Mouse (Mus musculus): ENCODE data around the gene Nptx1. TPM values are rescaled to one million over a fixed set of nuclear protein-coding genes. Genes with fewer than 3 reads are reported as not detected.

Nptx1 gene
- total and polyA plus RNA-seq, 3 experiments, result 0.11 TPM; not detected in 2

DNA sequence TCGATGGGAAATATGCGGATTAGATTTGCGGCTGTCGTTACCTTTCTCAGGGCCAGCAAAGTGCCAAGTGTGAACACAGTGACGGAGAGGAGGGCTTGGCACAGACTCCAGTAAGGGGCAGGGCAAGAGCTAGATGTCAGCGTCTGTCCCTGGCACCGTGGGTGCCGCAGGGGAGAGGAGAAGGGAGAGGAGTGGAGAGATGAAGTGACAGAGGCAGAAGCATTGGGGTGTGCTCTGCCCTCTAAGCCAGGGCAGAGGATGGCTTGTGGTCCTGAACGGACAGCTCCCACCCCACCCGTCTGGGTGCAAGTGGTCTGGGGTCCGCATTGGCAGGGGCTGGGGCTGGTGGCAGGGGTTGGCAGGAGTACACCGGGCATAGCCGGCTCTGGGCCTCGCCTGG lies 7.6 kb downstream of the Nptx1 start:
- H3K9me3 ChIP-seq (replicated peaks), result no peaks in the 10 kb centered on the region
- no peaks in the 10 kb centered on the region for H3K36me3 ChIP-seq (replicated peaks)
- ATAC-seq (ENCODE audit: extremely low read depth, insufficient number of reproducible peaks, low FRiP score, poor library complexity, severe bottlenecking) (no peak), DNase-seq (ENCODE audit: low spot score) (no peak)
- H3K4me3 ChIP-seq (ENCODE audit: low read depth, low read length), result no peak overlapping the region
- peaks cover 47% of the 10 kb centered on the region for H3K27me3 ChIP-seq (ENCODE audit: insufficient read depth, low read length)
- TF ChIP-seq GATA2 (IDR thresholded peaks at IDR 0.05; ENCODE audit: borderline replicate concordance, low read depth, low read length) (no peak), POLR2AphosphoS5 (IDR thresholded peaks at IDR 0.05; ENCODE audit: insufficient replicate concordance, low read depth, low read length) (no peak), CTCF (IDR thresholded peaks at IDR 0.05; ENCODE audit: low read depth, low read length) (no peak), TAL1 (conservative IDR thresholded peaks at IDR 0.05; ENCODE audit: low read depth, low read length) (no peak), GATA1 (IDR thresholded peaks at IDR 0.05; ENCODE audit: borderline replicate concordance, low read length) (no peak)
- no peaks in the 10 kb centered on the region; the same call in 1 of the 2 replicates for H3K4me1 ChIP-seq (ENCODE audit: insufficient read depth, low read depth, low read length)

DNA sequence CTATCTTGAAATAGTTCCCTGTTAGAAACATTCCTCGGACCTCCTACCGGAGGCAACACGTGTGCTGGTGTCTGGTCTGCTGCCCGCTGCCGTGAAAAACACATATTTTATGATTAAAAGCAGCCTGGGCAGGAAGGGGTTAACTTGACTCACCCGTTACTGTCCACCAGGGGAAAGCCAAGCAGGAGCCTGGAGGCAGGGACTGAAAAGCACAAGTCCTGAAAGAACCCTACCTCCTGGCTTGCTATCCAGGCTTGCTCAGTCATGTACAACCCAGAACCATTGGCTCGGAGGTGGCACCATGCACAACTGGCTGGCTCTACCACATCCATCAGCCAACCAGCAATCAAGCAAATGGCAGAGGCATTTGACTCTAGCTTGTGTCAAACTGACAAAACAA lies 13.8 kb downstream of the Nptx1 start:
- H3K36me3 ChIP-seq (replicated peaks), result no peaks in the 10 kb centered on the region
- no peaks in the 10 kb centered on the region for H3K9me3 ChIP-seq (replicated peaks)
- DNase-seq (ENCODE audit: low spot score) (no peak), ATAC-seq (ENCODE audit: extremely low read depth, insufficient number of reproducible peaks, low FRiP score, poor library complexity, severe bottlenecking) (no peak)
- H3K4me3 ChIP-seq (ENCODE audit: low read depth, low read length), result no peak overlapping the region
- peaks cover 32% of the 10 kb centered on the region for H3K27me3 ChIP-seq (ENCODE audit: insufficient read depth, low read length)
- H3K4me1 ChIP-seq (ENCODE audit: insufficient read depth, low read depth, low read length), result no peaks in the 10 kb centered on the region
- no peak for TF ChIP-seq POLR2AphosphoS5 (IDR thresholded peaks at IDR 0.05; ENCODE audit: insufficient replicate concordance, low read depth, low read length)
- no peak for TF ChIP-seq CTCF (IDR thresholded peaks at IDR 0.05; ENCODE audit: low read depth, low read length)
- no peak for TF ChIP-seq TAL1 (conservative IDR thresholded peaks at IDR 0.05; ENCODE audit: low read depth, low read length)
- no peak for TF ChIP-seq GATA1 (IDR thresholded peaks at IDR 0.05; ENCODE audit: borderline replicate concordance, low read length)

DNA sequence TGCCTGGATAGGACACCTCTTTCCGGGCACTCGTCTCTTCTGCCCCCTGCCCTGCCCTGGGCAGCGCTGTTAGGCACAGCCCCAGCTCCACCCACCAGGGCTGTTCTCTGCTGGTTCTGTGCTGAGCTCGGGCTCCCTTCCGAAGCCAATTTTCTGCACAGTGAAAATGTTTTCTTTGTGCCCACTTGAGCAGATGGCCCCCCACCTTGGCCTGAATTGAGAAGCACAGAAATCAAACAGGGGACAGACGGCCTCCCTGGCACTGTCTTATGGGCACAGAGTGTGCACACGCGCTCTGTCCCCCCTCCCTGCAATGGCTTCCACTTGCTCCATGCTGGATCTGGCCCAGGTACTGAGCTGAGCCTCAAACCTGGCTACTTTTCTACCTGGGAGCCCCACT lies 15.1 kb downstream of the Nptx1 start:
- no peaks in the 10 kb centered on the region for H3K36me3 ChIP-seq (replicated peaks)
- no peaks in the 10 kb centered on the region for H3K4me1 ChIP-seq (ENCODE audit: insufficient read depth, low read depth, low read length)
- no peak overlapping the region for H3K4me3 ChIP-seq (ENCODE audit: low read depth, low read length)
- TF ChIP-seq CTCF (IDR thresholded peaks at IDR 0.05; ENCODE audit: low read depth, low read length), result no peak
- no peak for TF ChIP-seq GATA1 (IDR thresholded peaks at IDR 0.05; ENCODE audit: borderline replicate concordance, low read length)
- no peak for TF ChIP-seq POLR2AphosphoS5 (IDR thresholded peaks at IDR 0.05; ENCODE audit: insufficient replicate concordance, low read depth, low read length)
- no peak for TF ChIP-seq GATA2 (IDR thresholded peaks at IDR 0.05; ENCODE audit: borderline replicate concordance, low read depth, low read length)
- no peak for TF ChIP-seq TAL1 (conservative IDR thresholded peaks at IDR 0.05; ENCODE audit: low read depth, low read length)
- ATAC-seq (ENCODE audit: extremely low read depth, insufficient number of reproducible peaks, low FRiP score, poor library complexity, severe bottlenecking), result no peak
- H3K9me3 ChIP-seq (replicated peaks), result no peaks in the 10 kb centered on the region
- peaks cover 37% of the 10 kb centered on the region for H3K27me3 ChIP-seq (ENCODE audit: insufficient read depth, low read length)
- DNase-seq (ENCODE audit: low spot score), result no peak

DNA sequence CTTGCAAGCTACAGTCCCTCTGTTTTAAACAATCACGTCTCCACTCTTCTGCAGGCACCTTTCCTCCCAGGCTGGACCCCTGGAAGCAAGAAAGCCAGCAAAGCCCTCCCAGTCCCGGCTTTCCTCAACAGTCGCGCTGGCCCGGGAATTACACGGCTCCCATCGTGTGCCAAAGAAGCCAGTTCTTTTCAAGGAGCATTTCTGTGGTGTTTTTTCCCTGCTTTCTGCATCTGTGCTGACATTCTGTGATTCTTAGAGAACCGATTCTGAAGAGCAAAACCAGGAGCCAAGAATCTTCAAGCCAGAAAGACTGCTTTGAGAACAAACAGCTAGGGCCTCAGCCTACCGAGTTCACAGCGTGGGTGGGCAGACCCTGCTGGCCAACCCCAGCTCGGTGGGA lies 18.6 kb downstream of the Nptx1 start:
- peaks cover 4% of the 10 kb centered on the region for H3K9me3 ChIP-seq (replicated peaks)

DNA sequence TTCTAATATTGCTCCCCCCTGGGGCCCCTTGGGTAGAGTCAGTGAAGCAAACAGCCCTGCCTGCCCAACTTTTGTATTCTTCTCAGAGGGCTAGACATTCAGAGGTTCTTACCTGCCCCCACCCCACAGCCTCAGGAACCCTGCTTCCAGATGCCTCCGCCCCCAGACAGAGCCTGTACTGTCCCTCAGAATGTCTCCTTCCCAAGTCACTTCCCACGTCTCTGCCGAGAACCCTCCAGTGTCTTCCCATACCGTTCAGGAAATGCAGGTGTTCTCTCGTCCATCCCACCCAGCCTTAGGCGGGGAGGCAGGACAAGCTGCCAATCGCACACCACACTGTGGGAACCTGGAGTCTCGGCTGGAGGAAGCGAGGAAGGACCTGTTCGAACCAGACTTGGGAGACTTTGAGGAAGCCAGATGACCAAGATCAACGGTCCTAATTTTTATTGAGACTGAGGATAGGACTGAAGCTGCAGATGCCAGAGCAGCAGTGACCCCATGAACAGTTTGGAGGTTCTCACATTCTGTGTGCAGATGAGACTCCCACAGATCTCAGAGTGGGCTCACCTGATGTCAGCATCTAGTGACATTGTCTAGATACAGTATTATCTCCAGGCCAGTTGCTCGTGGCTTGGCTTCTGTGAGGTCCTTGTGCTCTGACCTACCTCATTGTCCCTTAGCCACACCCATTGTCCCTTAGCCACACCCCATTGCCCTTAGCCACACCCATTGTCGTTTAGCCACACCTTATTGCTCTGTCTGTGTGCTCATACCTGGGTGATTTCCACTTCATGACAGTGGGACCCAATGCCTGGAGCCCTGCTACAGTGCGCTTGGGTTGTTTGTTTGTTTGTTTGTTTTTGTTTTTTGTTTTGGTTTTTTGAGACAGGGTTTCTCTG lies 21.2 kb downstream of the Nptx1 start:
- H3K9me3 ChIP-seq (replicated peaks), result peaks cover 4% of the 10 kb centered on the region
- H3K4me3 ChIP-seq (ENCODE audit: low read depth, low read length), result no peak overlapping the region
- peaks cover 6% of the 10 kb centered on the region for H3K4me1 ChIP-seq (ENCODE audit: insufficient read depth, low read depth, low read length)
- ATAC-seq (ENCODE audit: extremely low read depth, insufficient number of reproducible peaks, low FRiP score, poor library complexity, severe bottlenecking) (no peak), DNase-seq (ENCODE audit: low spot score) (no peak)
- H3K27me3 ChIP-seq (ENCODE audit: insufficient read depth, low read length), result peaks cover 55% of the 10 kb centered on the region
- no peaks in the 10 kb centered on the region for H3K36me3 ChIP-seq (replicated peaks)
- no peak for TF ChIP-seq GATA1 (IDR thresholded peaks at IDR 0.05; ENCODE audit: borderline replicate concordance, low read length)
- TF ChIP-seq CTCF (IDR thresholded peaks at IDR 0.05; ENCODE audit: low read depth, low read length), result no peak
- no peak for TF ChIP-seq GATA2 (IDR thresholded peaks at IDR 0.05; ENCODE audit: borderline replicate concordance, low read depth, low read length)
- TF ChIP-seq POLR2AphosphoS5 (IDR thresholded peaks at IDR 0.05; ENCODE audit: insufficient replicate concordance, low read depth, low read length), result no peak
- no peak for TF ChIP-seq TAL1 (conservative IDR thresholded peaks at IDR 0.05; ENCODE audit: low read depth, low read length)

More for the DNA sequence above, 18.6 kb downstream of the Nptx1 start:
- ATAC-seq (ENCODE audit: extremely low read depth, insufficient number of reproducible peaks, low FRiP score, poor library complexity, severe bottlenecking), result no peak
- no peak for DNase-seq (ENCODE audit: low spot score)
- Histone ChIP-seq H3K4me3 (ENCODE audit: low read depth, low read length) (no peak overlapping the region), H3K4me1 (ENCODE audit: insufficient read depth, low read depth, low read length) (peaks cover 6% of the 10 kb centered on the region), H3K36me3 (replicated peaks) (no peaks in the 10 kb centered on the region), H3K27me3 (ENCODE audit: insufficient read depth, low read length) (peaks cover 49% of the 10 kb centered on the region)
- TF ChIP-seq CTCF (IDR thresholded peaks at IDR 0.05; ENCODE audit: low read depth, low read length) (no peak), TAL1 (conservative IDR thresholded peaks at IDR 0.05; ENCODE audit: low read depth, low read length) (no peak), GATA2 (IDR thresholded peaks at IDR 0.05; ENCODE audit: borderline replicate concordance, low read depth, low read length) (no peak), POLR2AphosphoS5 (IDR thresholded peaks at IDR 0.05; ENCODE audit: insufficient replicate concordance, low read depth, low read length) (no peak), GATA1 (IDR thresholded peaks at IDR 0.05; ENCODE audit: borderline replicate concordance, low read length) (no peak)

DNA sequence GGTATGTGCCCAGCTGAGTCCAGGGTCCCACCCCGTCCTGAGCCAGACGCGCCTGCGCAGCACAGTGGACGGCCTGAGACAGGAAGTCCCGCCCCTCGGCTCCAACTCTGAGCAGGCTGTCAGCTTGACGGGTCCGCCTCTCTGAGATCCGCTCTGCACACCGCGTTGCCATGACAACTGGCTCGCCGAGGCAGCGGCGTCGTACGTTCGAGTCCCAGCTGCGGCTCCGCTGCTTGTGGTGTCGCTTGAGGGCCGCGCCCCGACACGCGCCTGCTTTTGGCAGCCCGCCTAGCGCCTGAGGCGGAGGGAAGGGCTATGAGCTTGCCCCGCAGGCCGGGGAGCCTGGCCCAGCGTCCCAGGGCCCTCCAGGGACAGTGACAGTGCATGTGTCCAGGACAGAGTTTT lies 23.0 kb downstream of the Nptx1 start:
- no peak for DNase-seq (ENCODE audit: low spot score)
- ATAC-seq (ENCODE audit: extremely low read depth, insufficient number of reproducible peaks, low FRiP score, poor library complexity, severe bottlenecking), result no peak
- Histone ChIP-seq H3K4me1 (ENCODE audit: insufficient read depth, low read depth, low read length) (peaks cover 6% of the 10 kb centered on the region), H3K4me3 (ENCODE audit: low read depth, low read length) (no peak overlapping the region), H3K36me3 (replicated peaks) (no peaks in the 10 kb centered on the region), H3K27me3 (ENCODE audit: insufficient read depth, low read length) (peaks cover 62% of the 10 kb centered on the region), H3K9me3 (replicated peaks) (peaks cover 4% of the 10 kb centered on the region)
- no peak for TF ChIP-seq CTCF (IDR thresholded peaks at IDR 0.05; ENCODE audit: low read depth, low read length)
- no peak for TF ChIP-seq TAL1 (conservative IDR thresholded peaks at IDR 0.05; ENCODE audit: low read depth, low read length)
- TF ChIP-seq POLR2AphosphoS5 (IDR thresholded peaks at IDR 0.05; ENCODE audit: insufficient replicate concordance, low read depth, low read length), result no peak
- no peak for TF ChIP-seq GATA1 (IDR thresholded peaks at IDR 0.05; ENCODE audit: borderline replicate concordance, low read length)
- no peak for TF ChIP-seq GATA2 (IDR thresholded peaks at IDR 0.05; ENCODE audit: borderline replicate concordance, low read depth, low read length)
